Mouse (Mus musculus) neural tube, embryonic 10.5 days (tissue): Measurements from ENCODE around the gene Nbl1.
A peak's percentile ranks its signal among the peaks of the same experiment; 100 is the strongest.

Source experiments
- DNase-seq: peaks from one replicate; pipeline ENCODE4 v3.0.0-alpha.2; 2017; ENCODE audit warnings: low spot score; ENCODE audit errors: extremely low spot score

Nbl1 gene

GRCm38 (mm10) chr4:139064831-139065230, 28.0 kb downstream of the Nbl1 start:
- DNase-seq: no peak

- peak; percentile 64 for DNase-seq
Measured at GRCm38 (mm10) chr4:139059569-139059968, 33.2 kb downstream of the Nbl1 start.

- no peak for DNase-seq
Measured at GRCm38 (mm10) chr4:139058029-139058428, 34.8 kb downstream of the Nbl1 start.

- DNase-seq: no peak
Measured at GRCm38 (mm10) chr4:139057291-139057690, 35.5 kb downstream of the Nbl1 start.

- DNase-seq: no peak
Measured at GRCm38 (mm10) chr4:139055744-139056143, 37.0 kb downstream of the Nbl1 start.

GRCm38 (mm10) chr4:139055336-139055735, 37.5 kb downstream of the Nbl1 start:
- DNase-seq: no peak

GRCm38 (mm10) chr4:139054300-139054923, 38.4 kb downstream of the Nbl1 start:
- DNase-seq: no peak

- no peak for DNase-seq
Measured at GRCm38 (mm10) chr4:139053391-139053790, 39.4 kb downstream of the Nbl1 start.

GRCm38 (mm10) chr4:139052796-139053195, 40.0 kb downstream of the Nbl1 start:
- no peak for DNase-seq

GRCm38 (mm10) chr4:139048518-139048917, 44.3 kb downstream of the Nbl1 start:
- DNase-seq: no peak

- no peak for DNase-seq
Measured at GRCm38 (mm10) chr4:139046354-139046753, 46.4 kb downstream of the Nbl1 start.

GRCm38 (mm10) chr4:139044566-139044965, 48.2 kb downstream of the Nbl1 start:
- DNase-seq: no peak

GRCm38 (mm10) chr4:139043600-139043999, 49.2 kb downstream of the Nbl1 start:
- DNase-seq: no peak

GRCm38 (mm10) chr4:139042611-139043010, 50.2 kb downstream of the Nbl1 start:
- DNase-seq: no peak

GRCm38 (mm10) chr4:139040084-139040839, 52.5 kb downstream of the Nbl1 start:
- DNase-seq: no peak

- no peak for DNase-seq
Measured at GRCm38 (mm10) chr4:139037795-139038607, 54.8 kb downstream of the Nbl1 start.

GRCm38 (mm10) chr4:139035799-139036198, 57.0 kb downstream of the Nbl1 start:
- DNase-seq: no peak

GRCm38 (mm10) chr4:139034942-139035341, 57.9 kb downstream of the Nbl1 start:
- DNase-seq: no peak

- no peak for DNase-seq
Measured at GRCm38 (mm10) chr4:139034540-139034939, 58.3 kb downstream of the Nbl1 start.

GRCm38 (mm10) chr4:139034010-139034367, 58.8 kb downstream of the Nbl1 start:
- no peak for DNase-seq

GRCm38 (mm10) chr4:139033263-139034009, 59.4 kb downstream of the Nbl1 start:
- DNase-seq: no peak
